Mouse (Mus musculus): ENCODE measurements around the gene Timm13.

Gene Timm13

DNA sequence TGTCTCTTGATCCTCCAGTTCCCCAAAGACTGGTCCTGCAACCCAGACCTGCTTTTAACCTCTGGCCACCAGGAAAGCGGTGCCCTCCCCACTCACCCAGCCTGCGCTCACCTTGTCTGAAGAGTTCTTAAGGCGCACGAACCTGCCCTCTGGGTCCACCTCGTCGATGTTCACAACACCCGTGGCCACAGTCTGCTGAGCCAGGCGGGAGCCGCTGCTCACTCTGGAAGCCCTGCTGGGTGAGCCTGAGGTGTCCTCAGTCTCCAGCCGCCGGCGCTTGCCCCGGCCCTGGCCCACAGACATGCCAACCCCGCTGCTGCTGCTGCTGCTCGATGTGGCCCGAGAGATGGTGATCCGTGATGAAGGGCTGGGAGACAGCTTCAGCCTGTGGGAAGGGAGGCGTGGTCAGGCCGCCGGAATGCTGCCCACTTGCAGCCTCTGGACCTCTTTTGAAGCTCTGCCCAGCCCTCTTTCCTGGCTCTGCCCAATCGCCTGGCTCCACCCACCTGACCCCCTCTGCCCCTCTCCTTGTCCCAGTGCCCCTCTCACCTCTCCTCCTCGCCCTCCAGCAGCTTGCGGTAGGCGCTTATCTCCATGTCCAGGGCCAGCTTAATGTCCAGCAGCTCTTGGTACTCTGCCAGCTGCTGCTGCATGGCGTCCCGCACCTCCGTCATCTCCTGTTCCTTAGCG lies 3.4 kb upstream of the Timm13 start:
- no peak for DNase-seq (ENCODE audit: low spot score in 2 of 2)

DNA sequence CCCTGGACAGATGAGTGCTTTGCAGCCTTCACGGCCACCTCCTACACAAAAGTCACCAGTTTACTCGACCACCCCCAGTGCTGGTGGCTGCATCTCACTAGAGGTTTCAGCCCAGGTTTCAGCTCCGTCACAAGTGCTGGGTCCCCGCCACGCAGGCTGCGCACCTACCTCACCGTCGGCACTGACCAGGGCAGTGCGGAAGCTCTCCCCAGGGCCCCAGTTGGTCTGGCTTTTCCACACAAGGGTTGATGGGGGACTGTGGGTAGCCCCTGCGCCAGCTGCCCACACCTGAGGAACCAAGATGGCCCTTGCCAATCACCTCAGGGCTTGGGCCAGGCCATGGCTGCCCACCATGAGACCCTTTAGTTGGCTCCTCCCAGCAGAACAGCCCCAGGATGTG lies 2.5 kb upstream of the Timm13 start:
- DNase-seq (ENCODE audit: low spot score in 2 of 2) = no peak

DNA sequence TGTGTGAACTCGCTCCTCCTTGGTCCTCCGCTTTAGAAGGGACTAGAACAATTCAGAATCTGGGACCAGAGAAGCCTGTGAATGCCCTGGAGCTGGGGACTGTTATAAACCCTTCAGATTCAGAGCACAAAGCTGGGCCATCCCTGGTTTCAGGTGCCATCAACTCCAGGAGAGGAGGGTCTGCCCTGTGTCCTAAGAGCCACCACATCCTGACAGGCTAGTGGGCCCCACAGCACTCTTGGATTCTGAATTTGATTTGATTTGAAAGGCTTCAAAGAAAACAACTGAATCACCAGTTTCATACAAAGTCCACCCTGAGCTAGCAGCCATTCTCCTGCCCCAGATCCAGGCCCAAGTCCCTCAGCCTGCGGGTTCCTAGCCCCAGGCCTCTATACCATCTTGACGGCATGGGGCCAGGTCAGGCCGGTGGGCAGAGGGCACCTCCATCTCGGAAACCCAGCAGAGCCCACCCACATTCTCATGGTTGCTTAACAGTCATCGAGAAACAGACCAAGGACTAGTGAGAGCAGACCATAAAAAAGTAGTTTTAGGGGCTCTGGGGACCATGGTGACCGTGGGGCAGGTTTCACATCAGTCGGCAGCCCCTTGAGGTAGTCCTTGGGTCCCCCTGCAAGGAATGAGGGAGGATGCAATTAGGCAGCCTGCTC lies 1.6 kb upstream of the Timm13 start:
- DNase-seq (ENCODE audit: low spot score in 2 of 2) = no peak

DNA sequence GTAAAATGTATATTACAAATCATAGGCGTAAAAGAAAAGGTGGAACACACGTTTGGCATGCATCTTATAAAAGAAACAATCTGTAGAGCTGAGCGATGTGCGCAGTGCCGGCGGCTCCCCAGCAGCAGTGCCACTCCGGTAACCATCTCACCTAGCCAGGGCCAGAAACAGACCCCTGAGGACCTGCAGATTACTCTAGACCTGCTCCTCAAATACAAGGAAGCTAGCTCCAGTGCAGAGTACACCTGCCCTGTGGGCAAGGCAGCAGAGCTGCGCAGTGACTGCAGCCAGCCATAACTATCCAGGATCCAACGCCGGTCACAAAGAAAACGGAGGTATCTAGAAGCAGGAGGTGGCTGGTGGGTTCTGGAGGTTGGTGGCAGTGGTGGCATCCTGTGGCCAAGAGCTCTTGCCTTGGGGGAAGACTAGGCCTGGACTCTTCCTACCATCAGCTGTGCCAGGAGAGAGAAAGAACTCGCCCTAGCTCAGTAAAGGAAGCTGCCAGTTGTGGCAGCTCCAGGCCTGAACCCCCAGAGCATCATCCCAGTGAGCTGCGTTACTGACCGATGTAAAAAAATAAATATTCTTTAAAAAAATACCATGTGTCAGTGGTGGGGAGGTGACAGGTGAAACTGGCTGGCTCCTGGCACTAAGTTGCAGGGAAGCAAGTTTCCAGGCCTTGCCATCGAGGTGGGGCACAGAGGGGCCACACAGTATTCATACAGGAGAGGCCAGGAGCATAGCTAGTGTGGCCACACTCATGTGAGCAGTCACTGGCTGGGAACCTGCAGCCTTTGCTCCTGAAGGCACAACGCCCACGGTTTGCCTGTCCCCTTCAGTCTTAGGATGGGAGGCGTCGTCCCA lies 872 bp upstream of the Timm13 start:
- no peak for DNase-seq (ENCODE audit: low spot score in 2 of 2)

DNA sequence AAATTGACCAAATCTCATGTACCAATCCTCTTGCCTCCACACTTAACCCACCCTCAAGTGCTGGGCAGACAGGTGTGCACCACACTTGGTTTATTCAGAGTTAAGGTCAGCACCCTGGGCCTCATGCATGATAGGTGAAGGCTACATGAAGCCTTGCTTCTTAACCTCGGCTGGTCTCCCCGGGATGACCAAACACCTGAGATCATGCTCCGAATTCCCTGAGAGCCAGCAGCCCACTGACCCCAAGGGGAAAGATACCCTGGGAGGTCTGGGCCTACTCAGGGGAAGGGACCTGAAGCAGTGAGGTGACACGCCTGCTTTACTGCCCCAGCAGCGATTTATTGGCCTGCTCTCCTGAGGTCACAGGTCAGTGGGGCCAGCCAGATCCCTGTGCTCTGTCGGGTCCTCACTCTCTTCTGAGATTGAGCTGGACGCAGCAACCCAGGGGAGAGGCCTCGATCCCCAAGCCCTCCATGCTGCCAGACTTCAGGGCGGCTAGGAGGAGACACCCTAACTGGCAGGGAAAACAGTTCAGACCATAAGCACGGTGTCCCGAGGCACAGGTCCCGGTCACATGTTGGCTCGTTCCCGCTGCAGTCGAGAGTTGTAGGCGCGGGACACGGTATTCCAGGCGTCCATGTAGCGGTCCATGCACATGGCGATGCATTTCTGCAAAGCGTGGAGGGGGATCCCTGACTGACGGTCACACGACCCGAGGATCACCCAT lies 1.0 kb downstream of the Timm13 start:
- no peak for DNase-seq (ENCODE audit: low spot score in 2 of 2)

DNA sequence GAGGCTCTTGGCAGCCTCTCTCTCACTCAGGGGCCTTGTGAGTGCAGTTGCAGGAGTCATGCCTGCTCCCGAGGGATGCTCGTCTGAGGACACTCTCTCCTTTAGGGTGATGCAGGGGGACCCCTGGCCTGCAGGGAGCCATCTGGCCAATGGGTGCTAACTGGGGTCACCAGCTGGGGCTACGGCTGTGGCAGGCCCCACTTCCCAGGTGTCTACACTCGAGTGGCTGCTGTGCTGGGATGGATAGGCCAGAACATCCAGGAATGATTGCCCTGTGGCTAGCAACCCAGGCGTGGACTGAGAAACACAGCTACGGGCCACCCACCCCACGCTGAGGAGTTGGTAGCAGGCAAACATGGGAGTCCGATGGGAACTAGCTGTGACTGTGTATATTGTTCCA lies 1.7 kb downstream of the Timm13 start:
- no peak for DNase-seq (ENCODE audit: low spot score in 2 of 2)

DNA sequence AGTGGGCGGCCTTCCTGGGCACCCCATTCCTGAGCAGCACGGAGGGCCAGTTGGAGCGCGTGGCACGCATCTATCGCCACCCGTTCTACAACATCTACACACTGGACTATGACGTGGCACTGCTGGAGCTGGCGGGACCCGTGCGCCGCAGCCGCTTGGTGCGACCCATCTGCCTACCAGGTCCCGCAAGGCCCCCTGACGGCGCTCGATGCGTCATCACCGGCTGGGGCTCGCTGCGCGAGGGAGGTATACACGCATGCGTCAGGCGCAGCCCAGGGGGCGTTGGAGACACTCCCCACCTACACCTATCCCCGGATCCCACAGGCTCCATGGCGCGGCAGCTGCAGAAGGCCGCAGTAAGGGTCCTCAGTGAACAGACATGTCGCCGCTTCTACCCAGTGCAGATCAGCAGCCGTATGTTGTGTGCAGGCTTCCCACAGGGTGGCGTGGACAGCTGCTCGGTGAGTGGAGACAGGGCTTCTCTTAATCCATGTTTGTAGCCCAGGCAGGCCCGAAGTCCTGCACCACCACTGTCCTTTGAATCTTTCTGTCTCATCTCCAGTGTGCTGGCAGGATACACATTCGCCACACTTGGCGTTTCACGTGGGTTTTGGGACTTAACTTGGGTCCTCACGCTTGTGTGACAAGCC lies 2.8 kb downstream of the Timm13 start:
- peak; percentile 72 to 80 for DNase-seq (ENCODE audit: low spot score in 2 of 2)

DNA sequence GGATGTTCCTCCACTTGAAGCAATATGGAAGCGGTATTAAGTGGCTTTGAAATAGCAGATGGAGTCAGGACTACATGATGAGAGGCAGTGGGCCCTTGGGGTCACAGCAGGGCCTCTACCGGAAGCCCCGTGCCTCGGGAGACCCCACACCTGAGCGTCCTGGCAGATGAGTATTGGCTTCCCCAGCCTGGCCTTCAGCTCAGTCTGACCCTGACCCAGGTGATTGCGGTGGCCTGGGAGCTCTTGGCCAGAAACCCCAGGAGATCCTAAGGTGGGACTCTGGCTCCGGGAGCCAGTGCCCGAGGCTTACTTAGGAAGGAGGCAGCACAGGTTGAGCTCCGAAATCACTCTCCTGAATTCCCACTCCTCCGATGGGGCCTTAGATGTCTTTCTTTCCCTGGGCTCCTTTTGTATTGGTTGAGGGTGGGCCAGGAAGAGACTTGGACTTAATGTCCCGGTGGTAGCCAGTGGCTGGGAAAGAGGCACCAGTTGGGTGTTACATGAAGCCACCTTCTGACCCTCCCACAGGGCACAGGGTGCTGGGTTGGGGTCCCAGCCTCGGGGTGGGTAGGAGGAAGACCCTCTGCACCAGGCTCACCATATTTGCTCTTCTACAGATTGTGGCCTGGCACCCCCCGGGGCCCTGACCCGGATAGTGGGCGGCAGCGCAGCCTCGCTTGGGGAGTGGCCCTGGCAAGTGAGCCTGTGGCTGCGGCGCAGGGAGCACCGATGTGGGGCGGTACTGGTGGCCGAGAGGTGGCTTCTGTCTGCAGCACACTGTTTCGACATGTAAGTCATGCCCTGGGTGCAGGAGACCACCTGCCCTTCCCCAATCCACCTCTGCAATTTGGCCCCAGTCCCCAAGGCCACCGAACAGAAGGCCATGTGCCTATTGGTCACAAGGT lies 3.9 kb downstream of the Timm13 start:
- no peak for DNase-seq (ENCODE audit: low spot score in 2 of 2)

DNA sequence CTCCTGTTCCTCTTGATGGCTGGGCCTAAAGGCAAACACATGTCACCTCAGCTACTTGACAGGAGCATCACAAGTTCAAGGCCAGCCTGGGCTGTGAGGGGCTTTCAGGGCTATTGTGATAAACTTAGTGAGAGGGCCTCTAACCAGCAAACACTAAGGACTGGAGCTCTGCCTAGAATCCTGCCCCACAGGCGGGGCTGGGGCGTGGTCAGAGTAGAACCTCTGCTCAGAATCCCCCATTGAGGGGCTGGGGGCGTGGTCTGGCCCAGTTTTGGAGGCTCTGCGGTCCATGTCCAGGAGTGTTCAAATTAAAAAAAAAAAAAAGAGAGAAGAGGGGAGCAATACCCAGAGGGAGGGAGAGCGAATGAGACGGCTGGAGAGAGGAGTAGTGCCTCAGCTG lies 5.1 kb downstream of the Timm13 start:
- no peak for DNase-seq (ENCODE audit: low spot score in 2 of 2)

DNA sequence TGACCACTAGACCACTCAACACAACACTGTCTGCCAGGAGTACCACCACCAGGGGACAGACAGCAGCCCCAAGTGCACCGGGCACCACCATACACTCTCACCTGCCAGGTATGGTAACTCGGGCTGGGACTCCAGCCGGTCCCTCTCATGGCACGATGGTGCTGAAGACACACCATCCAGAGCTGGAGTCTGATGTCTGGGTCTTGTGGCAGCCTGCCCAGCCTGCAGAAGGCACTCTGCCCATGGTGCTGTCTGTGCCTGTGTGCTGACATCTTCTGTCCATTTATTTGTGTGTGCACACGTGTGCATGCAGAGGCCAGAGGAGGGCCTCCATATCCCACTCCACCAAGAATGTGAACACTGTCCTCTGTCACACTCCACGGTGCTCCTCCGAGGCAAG lies 5.7 kb downstream of the Timm13 start:
- DNase-seq (ENCODE audit: low spot score in 2 of 2) = no peak

DNA sequence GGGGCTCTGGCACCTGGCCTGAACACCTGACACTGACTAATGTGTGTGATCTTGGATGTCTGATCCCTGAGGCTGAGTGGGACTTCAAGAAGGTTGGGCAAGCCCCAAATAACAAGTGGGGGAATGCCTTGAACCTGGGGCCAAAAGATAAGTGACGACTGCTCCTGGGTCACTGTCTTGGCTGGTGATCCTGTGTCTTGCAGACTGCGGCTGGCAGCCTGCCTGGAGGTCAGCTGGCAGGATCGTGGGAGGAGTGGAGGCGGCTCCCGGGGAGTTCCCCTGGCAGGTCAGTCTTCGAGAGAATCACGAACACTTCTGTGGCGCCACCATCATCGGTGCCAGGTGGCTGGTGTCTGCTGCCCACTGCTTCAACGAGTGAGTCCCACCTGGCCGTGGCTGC lies 13.6 kb downstream of the Timm13 start:
- peak in 1 of 2 experiments; percentile 28 for DNase-seq (ENCODE audit: low spot score in 2 of 2)

DNA sequence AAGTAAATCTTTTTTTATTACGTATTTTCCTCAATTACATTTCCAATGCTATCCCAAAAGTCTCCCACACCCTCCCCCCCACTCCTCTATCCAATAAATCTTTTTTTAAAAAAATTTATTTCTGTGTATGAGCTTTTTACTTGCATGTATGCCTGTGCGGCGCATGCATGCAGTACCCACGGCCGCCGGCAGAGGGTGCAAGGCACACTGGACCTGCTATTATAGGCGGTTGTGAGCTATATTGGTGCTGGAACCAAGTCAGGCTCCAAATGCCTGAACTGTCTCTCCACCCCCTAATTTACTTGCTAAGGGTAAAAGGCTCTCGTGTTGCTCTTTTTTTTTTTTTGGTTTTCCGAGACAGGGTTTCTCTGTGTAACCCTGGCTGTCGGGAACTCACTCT lies 19.5 kb downstream of the Timm13 start:
- peak; percentile 80 for DNase-seq (ENCODE audit: low spot score in 2 of 2)

DNA sequence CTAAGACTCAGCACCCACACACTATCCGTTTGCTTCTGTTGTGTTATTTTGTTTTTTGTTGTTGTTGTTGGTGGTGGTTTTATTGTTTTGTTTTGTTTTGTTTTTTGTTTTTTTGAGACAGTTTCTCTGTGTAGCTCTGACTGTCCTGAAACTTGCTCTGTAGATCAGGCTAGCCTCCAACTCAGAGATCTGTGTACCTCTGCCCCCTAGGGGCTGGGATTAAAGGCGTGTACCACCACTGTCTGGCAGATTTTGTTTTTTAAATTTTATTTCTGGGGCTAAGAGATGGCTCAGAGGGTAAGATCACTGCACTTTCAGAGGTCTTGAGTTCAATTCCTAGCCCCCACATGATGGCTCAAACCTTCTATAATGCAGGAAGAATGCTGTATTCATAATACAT lies 19.9 kb downstream of the Timm13 start:
- DNase-seq (ENCODE audit: low spot score in 2 of 2) = no peak

DNA sequence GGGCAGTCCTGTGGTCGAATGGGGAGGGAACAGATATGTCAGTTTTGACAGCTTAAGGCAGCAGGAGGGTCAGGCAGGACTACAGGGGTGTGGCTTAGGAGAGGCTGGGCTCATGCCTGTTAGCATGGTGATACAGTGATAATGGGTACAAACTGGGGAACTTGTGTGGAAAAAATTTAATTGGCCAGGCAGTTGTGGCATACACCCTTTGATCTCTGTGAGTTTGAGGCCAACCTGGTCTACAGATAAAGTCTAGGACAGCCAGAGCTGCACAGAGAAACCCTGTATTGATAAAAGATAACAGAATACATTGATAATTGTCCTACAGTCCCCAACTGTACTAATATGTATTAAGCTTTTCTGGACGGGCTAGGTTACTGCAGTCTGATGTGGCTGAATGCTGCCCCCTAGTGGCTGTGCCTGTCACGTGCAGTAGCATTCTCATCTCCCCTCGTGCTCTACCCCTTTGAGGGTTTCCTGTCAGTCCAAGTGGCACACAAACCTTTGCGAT lies 20.6 kb downstream of the Timm13 start:
- DNase-seq (ENCODE audit: low spot score in 2 of 2) = peak in 1 of 2 experiments; percentile 77

DNA sequence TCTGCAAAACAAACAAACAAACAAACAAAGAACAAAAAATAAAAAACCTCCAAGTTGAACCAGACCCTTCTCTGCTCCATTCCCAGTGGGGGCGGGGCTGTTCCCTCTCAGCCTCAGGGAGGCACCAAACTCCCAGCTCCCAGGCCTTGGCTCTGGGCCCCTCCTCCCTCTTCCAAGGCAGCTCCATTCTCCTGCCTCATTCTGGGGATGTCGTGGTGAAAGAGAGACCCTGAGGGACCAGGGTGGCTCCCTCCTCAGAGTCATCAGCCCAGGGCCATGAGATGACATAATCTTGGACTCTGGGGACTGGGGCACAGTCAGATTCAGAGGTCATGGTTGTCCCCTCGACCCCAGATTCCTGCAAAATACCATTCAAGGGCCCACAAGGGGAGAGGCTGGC lies 24.2 kb downstream of the Timm13 start:
- DNase-seq (ENCODE audit: low spot score in 2 of 2) = no peak

DNA sequence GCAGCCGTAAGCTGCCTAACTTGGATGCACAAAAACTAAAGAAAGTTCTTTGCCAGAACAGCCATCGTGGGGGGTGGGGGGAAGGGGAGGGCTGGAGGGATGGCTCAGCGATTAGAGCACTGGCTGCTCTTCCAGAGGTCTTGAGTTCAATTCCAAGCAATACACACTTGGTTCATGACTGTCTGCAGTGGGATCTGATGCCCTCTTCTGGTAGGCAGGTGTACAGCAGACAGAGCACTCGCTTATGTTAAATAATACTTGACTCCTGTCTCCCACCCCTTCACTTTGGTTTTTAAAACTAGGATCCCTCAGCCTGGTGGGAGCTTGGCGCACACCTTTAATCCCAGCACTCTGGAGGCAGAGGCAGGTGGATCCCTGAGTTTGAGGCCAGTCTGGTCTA lies 24.7 kb downstream of the Timm13 start:
- peak in 1 of 2 experiments; percentile 72 for DNase-seq (ENCODE audit: low spot score in 2 of 2)

DNA sequence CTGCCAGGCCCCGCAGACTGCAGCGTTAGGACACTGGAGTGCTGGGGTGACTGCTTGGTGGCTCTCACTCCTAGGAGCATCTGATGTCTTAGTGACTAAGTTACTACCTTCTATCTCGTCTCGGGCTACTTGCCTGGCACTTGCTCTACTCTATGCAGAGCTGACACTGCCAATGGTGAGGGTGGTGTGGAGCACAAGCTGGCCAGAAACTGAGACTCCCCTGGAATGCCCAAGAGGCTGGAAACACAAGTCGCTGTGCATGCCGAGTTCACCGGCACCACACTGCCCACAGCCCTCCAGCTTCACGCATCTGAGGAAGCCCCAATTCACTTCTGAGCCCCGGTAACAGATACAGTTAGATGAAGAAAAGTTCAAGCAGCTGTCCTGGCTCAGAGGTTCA lies 26.7 kb downstream of the Timm13 start:
- peak in 1 of 2 experiments; percentile 22 for DNase-seq (ENCODE audit: low spot score in 2 of 2)

DNA sequence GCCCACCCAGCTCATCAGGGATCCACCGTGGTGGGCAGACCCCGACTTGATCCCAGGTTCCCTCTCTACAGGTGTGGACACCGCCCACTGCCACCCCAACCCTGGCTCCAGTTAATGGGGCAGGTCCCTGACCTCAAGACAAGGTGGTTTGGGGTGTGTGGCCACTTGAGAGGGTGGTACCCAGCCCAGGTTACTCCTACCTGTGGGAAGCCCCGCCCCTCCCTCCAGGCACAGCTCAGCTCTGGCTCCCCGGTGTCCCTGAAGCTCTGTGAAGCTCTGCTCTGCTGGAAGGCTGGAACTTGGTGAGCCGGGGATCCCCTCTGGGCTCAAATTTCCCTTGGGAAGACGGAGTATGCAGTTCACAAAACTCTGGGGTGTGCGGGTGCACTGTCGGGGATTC lies 29.2 kb downstream of the Timm13 start, which contains the start of gene Tmprss9:
Gene Tmprss9 (plus strand): TSS at position 268 of the 400 bp plus-strand sequence.
- no peak for DNase-seq (ENCODE audit: low spot score in 2 of 2)

DNA sequence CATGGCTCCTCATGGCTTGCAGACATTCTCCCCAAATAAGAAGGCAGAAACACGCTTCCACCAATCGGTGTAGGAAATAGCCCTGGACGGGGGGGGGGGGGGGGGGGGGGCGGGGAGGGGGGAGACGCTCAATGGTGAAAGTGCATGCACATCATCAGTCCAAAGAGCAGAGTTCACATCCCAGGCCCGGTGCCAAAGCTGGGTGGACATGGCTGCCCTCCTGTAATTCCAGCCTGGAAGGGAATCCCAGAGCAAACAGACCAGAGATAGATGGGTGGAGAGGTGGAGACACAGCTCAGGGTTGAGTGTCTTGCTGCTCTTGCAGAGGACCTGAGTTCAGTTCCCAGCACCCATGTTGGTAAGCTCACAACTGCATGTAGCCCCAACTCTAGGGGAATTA lies 29.8 kb downstream of the Timm13 start:
- no peak for DNase-seq (ENCODE audit: low spot score in 2 of 2)

DNA sequence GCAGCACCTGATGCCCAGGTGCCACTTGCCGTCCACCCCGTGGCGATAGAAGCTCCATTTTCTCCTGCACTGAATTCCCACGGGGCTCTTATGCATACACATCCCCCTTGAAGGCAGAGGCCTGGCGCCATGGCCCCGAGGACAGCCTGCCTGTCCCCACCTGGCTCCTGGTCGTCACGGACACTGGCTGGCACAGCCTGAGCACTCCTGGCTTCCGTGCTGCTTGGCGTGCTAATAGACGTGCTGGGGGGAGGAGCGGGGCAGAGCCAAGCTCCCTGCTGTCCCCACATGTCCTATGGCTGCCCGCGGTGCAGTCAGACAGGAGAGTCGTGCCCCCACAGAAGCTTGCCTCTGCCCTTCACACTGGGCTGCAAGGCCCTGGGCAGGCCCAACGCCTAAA lies 36.3 kb downstream of the Timm13 start:
- DNase-seq (ENCODE audit: low spot score in 2 of 2) = no peak

Data from right cerebral cortex, postnatal 10 days (tissue).